In the genomic region with DNA sequence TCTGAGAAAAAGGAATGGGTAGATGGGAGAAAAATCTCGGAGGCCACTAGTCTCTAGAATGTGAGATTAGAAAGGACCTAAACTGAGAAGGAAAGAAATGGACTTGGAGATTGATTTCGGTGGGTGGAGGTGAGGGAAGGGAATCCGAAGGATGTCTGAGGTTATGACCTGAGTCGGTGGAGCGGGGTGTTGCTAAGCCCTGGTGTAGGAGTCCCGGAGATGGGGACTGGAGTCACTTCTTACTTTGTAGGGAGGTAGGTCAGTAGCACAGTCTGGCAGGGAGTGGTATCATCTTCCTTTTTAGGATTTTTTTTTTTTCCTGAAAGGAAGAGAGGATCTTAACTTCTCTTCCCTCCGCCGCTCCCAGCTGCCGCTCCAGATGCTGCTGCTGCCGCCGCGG, we compare ENCODE assay signal across 8 mouse cellular contexts. TPM values are rescaled to one million over a fixed set of nuclear protein-coding genes. Genes with fewer than 3 reads are reported as not detected.
DNase-seq lines count a peak whose midpoint lies in the region; ATAC-seq and TF ChIP-seq lines count a peak whose summit lies in the region.

No protein-coding gene starts in this region.

- intact Hi-C loops in left cerebral cortex, postnatal 10 days (cut with DNase I): no loop called here

- TF ChIP-seq POLR2A in testis, adult 2 months (IDR thresholded peaks at IDR 0.05; ENCODE audit: control insufficient read depth, low read depth, low read length): no peak

- peak overlapping the region; percentile 12 for H3K4me3 ChIP-seq in testis, adult 2 months (ENCODE audit: control insufficient read depth, low read depth, low read length)
- peak overlapping the region; percentile 66 for H3K4me3 ChIP-seq in liver, embryonic 12.5 days

- 9% methylated on average over 12 of the region's 12 CpGs for WGBS in liver, embryonic 12.5 days (ENCODE audit: insufficient replicate concordance)

- no peak for ATAC-seq in liver, embryonic 12.5 days
- no peak for ATAC-seq in monocyte, adult 5-6 weeks (replicated peaks; ENCODE audit: insufficient number of reproducible peaks, low FRiP score, low TSS enrichment, poor library complexity, severe bottlenecking)

- DNase-seq in cerebellum, postnatal 10 days: peak; percentile 29 to 47
- no peak for DNase-seq in cerebellum, adult 11-12 months
- DNase-seq in testis, postnatal 14 days (ENCODE audit: low spot score): no peak
- no peak for DNase-seq in urinary bladder, postnatal 4 days (ENCODE audit: low spot score in 2 of 2)
- DNase-seq in left cerebral cortex, postnatal 10 days (ENCODE audit: extremely low spot score in 1 of 2, low spot score in 2 of 2): no peak

- H3K27ac ChIP-seq in testis, adult 2 months (ENCODE audit: control insufficient read depth, insufficient read depth, low read depth, low read length): no peak overlapping the region
- H3K27ac ChIP-seq in liver, embryonic 12.5 days: no peak overlapping the region

- peak overlapping the region; percentile 81 for H3K4me2 ChIP-seq in liver, embryonic 12.5 days

- H3K36me3 ChIP-seq in testis, adult 2 months (ENCODE audit: control insufficient read depth, insufficient read depth, low read length): no peaks in the 10 kb centered on the region
- H3K36me3 ChIP-seq in liver, embryonic 12.5 days: no peaks in the 10 kb centered on the region

- no peak for TF ChIP-seq CTCF in testis, adult 2 months (IDR thresholded peaks at IDR 0.05; ENCODE audit: control insufficient read depth, insufficient read depth, insufficient replicate concordance, low read depth, low read length)

- no peaks in the 10 kb centered on the region for H3K27me3 ChIP-seq in testis, adult 2 months (ENCODE audit: control insufficient read depth, insufficient read depth, low read length)
- H3K27me3 ChIP-seq in liver, embryonic 12.5 days (replicated peaks): peaks cover 91% of the 10 kb centered on the region

- H3K9me3 ChIP-seq in liver, embryonic 12.5 days (replicated peaks): no peaks in the 10 kb centered on the region

- H3K4me1 ChIP-seq in testis, adult 2 months (ENCODE audit: control insufficient read depth, insufficient read depth, low read length): peaks cover 40% of the 10 kb centered on the region
- peaks cover 24% of the 10 kb centered on the region for H3K4me1 ChIP-seq in liver, embryonic 12.5 days

- no peak overlapping the region for H3K9ac ChIP-seq in liver, embryonic 12.5 days

RNA-seq across cellular contexts. Expression of a gene that starts 1.1 kb away (rescaled TPM):
- 9.4 and 11.1 TPM in 2 replicates for polyA plus RNA-seq in testis, adult 2 months (2012; rRNA removed)
- 5.2 and 5.6 TPM in 2 replicates for polyA plus RNA-seq in liver, embryonic 12.5 days (2016; fragmentation: Nextera tagmentation; extraction: Ambion mirVana)
- 10 to 100 TPM; 68.9 to 71.0 TPM for total RNA-seq in left cerebral cortex, postnatal 10 days (2021)
- not detected in 3 replicates for total RNA-seq in monocyte, adult 5-6 weeks (2017)

RNA-seq across cellular contexts. Expression of a gene that starts 9.5 kb away (rescaled TPM):
- 85.7 and 88.5 TPM in 2 replicates for polyA plus RNA-seq in testis, adult 2 months (2012; rRNA removed)
- 97.6 and 109 TPM in 2 replicates for polyA plus RNA-seq in liver, embryonic 12.5 days (2016; fragmentation: Nextera tagmentation; extraction: Ambion mirVana)
- total RNA-seq in left cerebral cortex, postnatal 10 days (2021): 100 to 1,000 TPM; 170 to 172 TPM
- total RNA-seq in monocyte, adult 5-6 weeks (2017): 119 to 185 TPM (median 151 TPM) in 3 replicates

RNA-seq across cellular contexts. Expression of a gene that starts 14.2 kb away (rescaled TPM):
- 4.3 and 5.2 TPM in 2 replicates for polyA plus RNA-seq in testis, adult 2 months (2012; rRNA removed)
- 1.1 and 1.3 TPM in 2 replicates for polyA plus RNA-seq in liver, embryonic 12.5 days (2016; fragmentation: Nextera tagmentation; extraction: Ambion mirVana)
- total RNA-seq in left cerebral cortex, postnatal 10 days (2021): 1 to 10 TPM; 4.1 to 4.8 TPM
- 3.0 to 3.8 TPM (median 3.1 TPM) in 3 replicates for total RNA-seq in monocyte, adult 5-6 weeks (2017)

RNA-seq across cellular contexts. Expression of a gene that starts 18.5 kb away (rescaled TPM):
- polyA plus RNA-seq in testis, adult 2 months (2012; rRNA removed): not detected in 2 replicates
- not detected in 2 replicates for polyA plus RNA-seq in liver, embryonic 12.5 days (2016; fragmentation: Nextera tagmentation; extraction: Ambion mirVana)
- not detected for total RNA-seq in left cerebral cortex, postnatal 10 days (2021)
- total RNA-seq in monocyte, adult 5-6 weeks (2017): 1.4 to 1.5 TPM in 2 of 3 replicates, not detected in the other

RNA-seq across cellular contexts. Expression of a gene that starts 27.6 kb away (rescaled TPM):
- polyA plus RNA-seq in testis, adult 2 months (2012; rRNA removed): 91.7 and 103 TPM in 2 replicates
- 66.2 and 69.1 TPM in 2 replicates for polyA plus RNA-seq in liver, embryonic 12.5 days (2016; fragmentation: Nextera tagmentation; extraction: Ambion mirVana)
- total RNA-seq in left cerebral cortex, postnatal 10 days (2021): 100 to 1,000 TPM; 387 to 408 TPM
- 65.8 to 88.9 TPM (median 80.5 TPM) in 3 replicates for total RNA-seq in monocyte, adult 5-6 weeks (2017)

Comparison
In these comparisons a context has a peak if more than half of its experiments do, and no peak if none do; other contexts are left out.
1. DNase-seq: peak in cerebellum, postnatal 10 days (2 of 2); none in cerebellum, adult 11-12 months (single experiment), testis, postnatal 14 days (single experiment), urinary bladder, postnatal 4 days (0 of 2) and left cerebral cortex, postnatal 10 days (0 of 2).
2. RNA of a gene that starts 1.1 kb away (total RNA-seq): 68.9 to 71.0 TPM in left cerebral cortex, postnatal 10 days; not detected in monocyte, adult 5-6 weeks; every median in the first group is over 10 times any median in the second.